Mouse (Mus musculus) frontal cortex, postnatal 36 days (tissue): ENCODE measurements around the gene Atf5.

ENCODE experiments used
- DNase-seq, 2 experiments: peaks; one replicate each; pipeline ENCODE4 v3.0.0; 2022; ENCODE audit warnings: low spot score in 2 of 2

Atf5 gene

DNA sequence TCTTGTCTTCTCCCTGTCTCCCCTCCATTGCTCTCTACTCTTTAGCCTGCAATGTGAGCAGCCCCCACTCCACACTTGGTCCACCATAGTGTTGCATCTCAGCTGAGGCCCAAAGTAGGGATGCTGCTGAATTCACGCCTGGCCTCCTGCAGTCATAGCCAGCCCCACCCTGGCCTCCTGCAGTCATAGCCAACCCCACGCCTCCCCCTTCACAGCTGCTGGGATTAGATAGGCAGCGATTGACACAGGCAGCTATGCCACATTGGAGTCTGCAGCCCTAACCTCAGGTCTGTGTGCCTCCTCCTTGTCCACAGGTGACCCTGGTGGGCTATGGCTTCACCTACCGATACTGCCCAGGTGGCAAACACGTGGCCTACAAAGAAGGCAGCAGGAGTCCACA lies 48.3 kb downstream of the Atf5 start:
- no peak for DNase-seq
